Mouse (Mus musculus) testis, postnatal 14 days (tissue): ENCODE results near the gene Ros1.

Experiments used
- DNase-seq: peaks from one replicate; pipeline ENCODE4 v3.0.0; 2021; ENCODE audit warnings: low spot score

Ros1 gene

DNA sequence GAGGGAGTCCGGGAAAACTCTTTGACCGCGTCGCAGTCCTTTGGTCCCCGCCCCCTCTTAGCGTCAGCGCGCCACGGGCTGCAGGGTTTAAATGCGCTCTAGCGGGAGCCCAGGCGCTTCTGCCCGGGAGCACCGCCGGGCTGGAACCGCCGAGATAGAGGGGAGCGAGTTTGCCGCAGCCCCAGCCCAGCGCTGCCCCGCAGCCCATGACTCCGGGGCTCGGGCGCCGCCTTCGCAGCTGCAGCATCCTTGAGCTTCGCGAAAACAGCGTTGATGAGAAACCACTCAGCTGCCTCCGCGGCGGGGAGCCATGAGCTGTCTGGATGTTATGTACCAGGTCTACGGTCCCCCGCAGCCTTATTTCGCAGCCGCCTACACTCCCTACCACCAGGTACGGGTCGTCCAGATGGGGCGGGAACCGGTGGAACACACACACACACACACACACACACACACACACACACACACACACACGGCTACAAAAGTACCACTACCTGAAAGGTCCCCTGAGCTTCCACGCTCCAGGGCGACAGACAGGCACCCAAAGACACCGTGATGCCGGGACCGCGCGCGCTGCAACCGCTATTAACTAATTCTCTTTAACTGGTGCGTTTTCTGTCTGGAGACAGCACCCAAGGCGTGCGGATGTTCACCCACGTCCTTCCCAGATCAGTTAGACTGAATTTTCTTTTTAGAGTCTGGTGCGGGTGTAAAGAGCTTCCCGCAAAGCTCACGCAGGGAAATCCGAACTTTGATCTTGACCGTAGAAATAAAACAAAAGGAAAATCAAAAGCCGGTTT, 172.4 kb downstream of the Ros1 start, which contains the start of gene Vgll2:
Gene Vgll2, plus strand, starts transcription at position 90 of the 800 bp plus-strand sequence.
- DNase-seq, result peak; percentile 10

DNA sequence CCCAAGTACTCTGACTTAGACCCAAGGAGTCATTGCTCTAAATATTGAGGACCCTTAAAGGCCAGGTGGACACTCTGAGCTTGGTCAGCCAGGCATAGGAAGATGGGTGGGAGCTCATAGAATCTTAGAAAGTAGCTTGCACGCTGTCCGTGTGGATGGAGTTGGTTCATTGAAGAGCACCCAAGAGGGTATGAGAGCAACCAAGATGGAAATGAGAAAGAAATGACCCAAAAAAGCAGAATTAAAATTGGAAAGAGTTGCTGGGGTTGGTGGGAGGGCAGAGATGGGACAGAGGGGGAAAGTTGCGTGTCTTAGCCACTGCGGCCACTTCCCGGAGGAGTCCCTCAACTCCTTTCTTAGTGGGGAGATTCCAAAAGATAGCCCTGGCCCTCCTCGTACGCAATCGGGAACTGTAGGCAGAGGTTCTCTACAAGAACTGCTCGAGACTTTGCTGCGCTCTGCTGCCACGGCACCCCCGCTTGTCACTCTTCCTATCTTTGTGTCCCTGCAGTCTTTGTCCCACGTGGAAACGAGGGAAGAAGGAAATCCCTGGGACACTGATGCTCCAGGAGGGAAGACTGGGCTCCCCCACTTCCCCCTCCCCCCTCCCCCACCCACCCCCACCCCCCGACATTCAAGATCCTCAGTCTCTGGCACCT, 173.2 kb downstream of the Ros1 start:
- no peak for DNase-seq

DNA sequence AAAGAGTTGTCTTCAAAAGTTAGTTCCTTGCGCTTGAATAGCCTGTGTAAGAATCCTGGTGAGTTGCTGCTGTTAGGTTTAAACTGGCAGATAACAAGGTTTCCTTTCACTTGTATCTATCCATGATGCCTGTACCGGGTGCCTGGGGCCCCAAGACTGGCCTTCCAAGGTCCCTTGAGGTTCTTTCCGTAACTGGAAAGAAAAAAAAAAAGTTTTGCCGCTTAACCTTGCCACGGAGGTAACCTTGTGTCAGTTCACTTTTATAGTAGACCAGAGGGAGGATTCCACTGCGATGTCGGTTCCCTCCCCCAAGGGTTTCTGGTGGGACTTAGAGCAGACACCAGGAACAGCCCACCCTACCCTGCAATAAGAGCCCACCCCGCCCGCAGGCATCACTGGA, 173.8 kb downstream of the Ros1 start:
- DNase-seq, result no peak

DNA sequence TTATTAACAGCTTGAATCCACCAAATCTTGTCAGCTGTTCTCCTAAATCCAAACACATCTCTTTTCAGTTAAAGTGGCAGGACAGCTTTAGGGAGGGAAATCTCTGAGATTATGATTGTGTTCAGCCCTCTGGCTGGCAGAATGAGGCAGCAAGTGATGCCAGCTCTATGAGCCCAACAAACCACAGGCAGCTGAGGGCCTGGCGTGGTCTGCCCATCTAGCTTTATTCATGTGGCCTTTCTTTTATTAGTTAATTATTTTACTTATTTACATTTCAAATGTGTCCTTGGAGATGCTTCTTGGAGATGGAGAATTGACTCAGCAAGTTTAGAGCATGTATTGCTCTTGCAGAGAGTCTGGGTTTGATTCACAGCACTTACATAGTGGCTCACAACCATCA, 176.6 kb downstream of the Ros1 start:
- no peak for DNase-seq
